Mouse (Mus musculus): ENCODE measurements at regions not wholly inside any gene's neighbourhood (a gene's known extent, or its start where the extent isn't known, plus 50 kb on each side); places are given as distances from the start of the nearest gene placed in this dataset.

DNA sequence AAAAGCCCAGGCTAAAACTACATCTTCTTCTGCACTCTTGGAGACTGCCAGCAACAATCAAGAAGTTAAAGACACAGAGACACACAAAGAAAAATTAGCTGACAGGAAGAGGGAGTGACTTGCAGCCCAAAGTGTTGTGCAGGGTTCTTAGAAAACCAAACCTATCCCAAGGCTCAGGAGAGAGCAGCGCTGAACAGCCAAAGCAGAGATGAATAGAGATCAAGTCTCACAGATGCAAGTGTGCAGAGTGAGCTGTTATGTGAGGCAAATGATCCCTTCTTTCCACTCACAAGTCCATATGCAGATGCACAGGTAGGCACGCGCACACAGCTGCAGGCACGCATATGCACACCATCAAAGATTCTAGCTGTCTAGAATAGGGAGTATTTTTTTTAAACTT lies 318.0 kb upstream of the Npvf start:
- no peak for DNase-seq (ENCODE audit: low spot score)
- Histone ChIP-seq H3K27ac (replicated peaks) (no peak overlapping the region), H3K4me1 (peaks cover 20% of the 10 kb centered on the region), H3K4me3 (no peak overlapping the region), H3K9me3 (replicated peaks) (no peaks in the 10 kb centered on the region), H3K36me3 (no peaks in the 10 kb centered on the region), H3K27me3 (ENCODE audit: low read depth, poor library complexity, severe bottlenecking) (no peaks in the 10 kb centered on the region)
- 90% methylated on average over 4 of the region's 4 CpGs for WGBS

DNA sequence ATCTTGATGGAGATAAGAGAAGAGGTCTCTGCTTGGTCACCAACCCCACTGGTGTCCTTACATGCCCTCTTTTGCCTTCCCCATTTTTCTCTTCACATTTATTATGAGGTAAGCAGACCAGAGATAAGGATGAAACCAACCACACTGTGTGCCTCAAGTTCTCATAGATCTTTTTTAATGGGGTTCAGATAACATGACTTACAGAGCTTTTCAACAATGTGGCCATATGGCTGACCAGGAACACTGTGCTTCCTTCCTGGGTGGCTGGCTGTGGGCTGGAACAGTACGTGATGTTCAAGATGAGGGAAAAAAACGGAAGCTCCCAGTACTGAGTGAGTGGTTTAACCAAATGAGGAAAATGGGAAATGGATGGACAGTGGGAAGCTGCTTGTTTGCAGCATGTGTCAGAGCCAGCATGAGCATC lies 319.0 kb upstream of the Npvf start:
- WGBS: 89% methylated on average over 2 of the region's 2 CpGs
- no peak for DNase-seq (ENCODE audit: low spot score)
- H3K4me1 ChIP-seq: peaks cover 26% of the 10 kb centered on the region
- no peak overlapping the region for H3K4me3 ChIP-seq
- H3K36me3 ChIP-seq: no peaks in the 10 kb centered on the region
- H3K9me3 ChIP-seq (replicated peaks): no peaks in the 10 kb centered on the region
- no peaks in the 10 kb centered on the region for H3K27me3 ChIP-seq (ENCODE audit: low read depth, poor library complexity, severe bottlenecking)
- H3K27ac ChIP-seq (replicated peaks): no peak overlapping the region

DNA sequence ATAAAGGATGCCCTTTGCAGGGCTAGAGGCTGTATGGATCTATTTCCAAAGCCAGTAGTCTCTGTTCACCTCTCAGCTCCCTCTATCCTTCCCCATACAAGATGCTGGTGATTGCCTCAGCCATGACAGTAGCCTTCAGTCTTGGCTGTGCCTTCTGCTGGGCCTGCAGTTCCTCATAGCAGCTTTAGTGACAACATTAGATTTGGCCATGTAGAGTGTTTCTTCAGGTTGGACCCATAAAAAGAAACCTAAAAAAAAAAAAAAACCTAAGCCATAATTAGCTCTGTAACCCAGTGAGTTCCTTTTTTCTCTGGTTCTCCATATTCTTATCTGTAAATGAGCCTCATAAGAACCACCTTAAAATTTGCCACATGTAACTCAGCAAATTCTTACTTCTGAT lies 319.6 kb upstream of the Npvf start:
- no peak for DNase-seq (ENCODE audit: low spot score)
- Histone ChIP-seq H3K4me3 (no peak overlapping the region), H3K27me3 (ENCODE audit: low read depth, poor library complexity, severe bottlenecking) (no peaks in the 10 kb centered on the region), H3K36me3 (no peaks in the 10 kb centered on the region), H3K27ac (replicated peaks) (no peak overlapping the region), H3K9me3 (replicated peaks) (no peaks in the 10 kb centered on the region), H3K4me1 (peaks cover 28% of the 10 kb centered on the region)

DNA sequence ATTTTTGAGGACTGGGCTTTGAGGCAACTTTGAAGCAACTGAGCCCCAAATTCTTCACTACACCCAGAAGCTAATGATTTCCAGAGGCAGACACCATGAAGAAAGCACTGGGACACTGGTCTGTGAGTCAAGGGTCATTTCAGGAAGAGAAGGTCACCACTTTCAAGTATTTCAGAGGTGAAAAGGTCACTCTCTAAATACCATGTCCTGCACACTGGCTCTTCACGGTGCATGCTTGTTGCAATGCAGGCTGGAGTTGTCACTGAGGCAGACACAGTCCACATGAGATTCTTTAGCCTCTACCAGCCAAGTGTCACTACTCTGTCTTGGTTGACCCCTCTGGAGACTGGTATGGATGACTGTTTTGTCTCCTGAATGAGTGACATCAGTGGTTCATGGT lies 320.7 kb upstream of the Npvf start:
- 15% methylated on average over 1 of the region's 1 CpGs for WGBS
- Histone ChIP-seq H3K9me3 (replicated peaks) (no peaks in the 10 kb centered on the region), H3K4me3 (no peak overlapping the region), H3K27ac (replicated peaks) (no peak overlapping the region; the same call in 1 of the 2 replicates), H3K36me3 (no peaks in the 10 kb centered on the region), H3K4me1 (peaks cover 28% of the 10 kb centered on the region), H3K27me3 (ENCODE audit: low read depth, poor library complexity, severe bottlenecking) (no peaks in the 10 kb centered on the region)
- DNase-seq (ENCODE audit: low spot score): no peak

DNA sequence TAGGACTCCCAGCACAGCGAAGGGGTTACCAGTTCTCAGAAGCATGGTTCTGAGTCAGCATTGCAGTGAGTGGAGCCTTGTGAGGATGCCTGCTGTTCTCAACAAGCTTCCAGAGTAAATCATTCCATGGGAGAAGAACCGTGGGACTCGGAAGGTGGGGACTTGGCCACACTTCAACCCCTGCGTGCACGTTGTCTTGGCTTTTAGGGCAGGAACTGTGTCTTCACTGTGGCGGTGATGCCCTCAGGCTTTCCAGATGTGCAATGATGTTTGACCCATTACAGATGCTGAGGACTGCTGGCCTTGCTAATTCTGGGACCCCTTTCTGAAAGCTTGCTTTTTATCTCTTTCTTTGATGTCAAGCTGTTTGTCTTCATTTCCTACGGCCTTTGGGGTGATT lies 322.7 kb upstream of the Npvf start:
- DNase-seq (ENCODE audit: low spot score): no peak
- no peaks in the 10 kb centered on the region for H3K9me3 ChIP-seq (replicated peaks)
- no peaks in the 10 kb centered on the region for H3K27me3 ChIP-seq (ENCODE audit: low read depth, poor library complexity, severe bottlenecking)
- H3K36me3 ChIP-seq: no peaks in the 10 kb centered on the region
- no peak overlapping the region for H3K4me3 ChIP-seq
- H3K4me1 ChIP-seq: peaks cover 44% of the 10 kb centered on the region
- H3K27ac ChIP-seq (replicated peaks): peak overlapping the region; percentile 33
- WGBS: 62% methylated on average over 7 of the region's 7 CpGs

DNA sequence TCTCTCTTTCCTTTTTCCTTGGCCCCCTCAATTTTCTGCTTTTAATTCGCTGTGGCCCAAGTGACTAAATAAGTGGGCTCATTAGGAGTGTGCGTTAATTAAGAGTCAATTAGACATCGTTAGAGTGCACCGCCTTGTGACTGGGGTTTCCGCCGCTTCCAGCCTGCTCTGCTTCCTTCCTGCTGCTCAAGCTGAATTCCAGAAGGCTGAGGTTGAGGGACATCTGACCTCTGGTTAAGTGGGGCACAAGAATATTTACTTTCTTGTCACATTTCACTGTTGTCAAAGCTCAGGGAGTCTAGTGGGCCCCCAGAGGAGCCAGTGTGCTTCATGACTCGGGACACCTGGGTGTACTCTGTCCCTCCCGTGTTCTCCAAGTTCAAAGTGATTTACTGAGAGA lies 323.1 kb upstream of the Npvf start:
- DNase-seq (ENCODE audit: low spot score): no peak
- H3K4me3 ChIP-seq: no peak overlapping the region
- H3K27me3 ChIP-seq (ENCODE audit: low read depth, poor library complexity, severe bottlenecking): no peaks in the 10 kb centered on the region
- 49% methylated on average over 8 of the region's 8 CpGs for WGBS
- peak overlapping the region; percentile 33 for H3K27ac ChIP-seq (replicated peaks)
- no peaks in the 10 kb centered on the region for H3K36me3 ChIP-seq
- H3K9me3 ChIP-seq (replicated peaks): no peaks in the 10 kb centered on the region
- peaks cover 48% of the 10 kb centered on the region for H3K4me1 ChIP-seq

DNA sequence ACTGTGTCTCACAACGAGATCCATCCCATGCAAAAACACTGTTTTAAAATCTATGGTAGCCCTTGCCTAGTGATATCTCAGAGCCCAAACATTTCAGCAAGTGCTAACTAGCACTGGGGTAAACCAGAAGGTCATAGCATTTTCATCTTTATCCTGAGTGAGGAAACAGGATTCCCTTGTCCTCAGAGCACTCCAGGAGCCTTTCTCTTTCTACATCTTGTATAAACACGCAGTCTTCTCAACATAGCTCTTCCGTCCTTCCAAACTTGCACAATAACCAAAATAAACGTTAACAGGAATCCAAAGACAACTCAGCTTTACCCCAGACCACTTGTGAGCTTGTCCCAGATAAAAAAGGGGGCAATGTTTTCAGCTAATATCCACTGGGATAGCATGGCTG lies 323.8 kb upstream of the Npvf start:
- H3K27me3 ChIP-seq (ENCODE audit: low read depth, poor library complexity, severe bottlenecking): no peaks in the 10 kb centered on the region
- H3K27ac ChIP-seq (replicated peaks): peak overlapping the region; percentile 71
- DNase-seq (ENCODE audit: low spot score): no peak
- H3K9me3 ChIP-seq (replicated peaks): no peaks in the 10 kb centered on the region
- 73% methylated on average over 4 of the region's 4 CpGs for WGBS
- no peaks in the 10 kb centered on the region for H3K36me3 ChIP-seq
- no peak overlapping the region for H3K4me3 ChIP-seq
- peaks cover 55% of the 10 kb centered on the region for H3K4me1 ChIP-seq

DNA sequence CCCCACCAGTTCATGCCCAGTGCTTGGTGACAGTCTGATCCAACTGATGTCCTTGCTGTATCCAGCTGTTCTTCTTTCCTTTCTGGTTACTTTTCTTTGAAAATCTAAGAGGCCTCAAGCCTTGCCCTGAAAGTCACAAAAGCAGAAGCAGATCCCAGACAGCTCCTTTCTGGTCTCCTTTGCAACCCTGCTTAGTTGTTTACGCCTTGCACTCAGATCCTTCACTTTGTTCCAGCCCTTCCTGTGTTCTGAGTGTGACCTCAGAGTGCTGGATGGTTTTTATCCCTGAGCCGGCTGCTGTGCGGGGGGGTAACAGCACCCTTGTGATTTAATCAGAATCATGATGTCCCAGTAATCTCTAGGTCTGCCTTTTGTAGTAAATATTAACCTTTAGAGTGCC lies 324.3 kb upstream of the Npvf start:
- Histone ChIP-seq H3K4me1 (peaks cover 60% of the 10 kb centered on the region), H3K27me3 (ENCODE audit: low read depth, poor library complexity, severe bottlenecking) (no peaks in the 10 kb centered on the region), H3K4me3 (no peak overlapping the region), H3K36me3 (no peaks in the 10 kb centered on the region), H3K9me3 (replicated peaks) (no peaks in the 10 kb centered on the region), H3K27ac (replicated peaks) (peak overlapping the region; percentile 71)
- 52% methylated on average over 3 of the region's 3 CpGs for WGBS
- no peak for DNase-seq (ENCODE audit: low spot score)

DNA sequence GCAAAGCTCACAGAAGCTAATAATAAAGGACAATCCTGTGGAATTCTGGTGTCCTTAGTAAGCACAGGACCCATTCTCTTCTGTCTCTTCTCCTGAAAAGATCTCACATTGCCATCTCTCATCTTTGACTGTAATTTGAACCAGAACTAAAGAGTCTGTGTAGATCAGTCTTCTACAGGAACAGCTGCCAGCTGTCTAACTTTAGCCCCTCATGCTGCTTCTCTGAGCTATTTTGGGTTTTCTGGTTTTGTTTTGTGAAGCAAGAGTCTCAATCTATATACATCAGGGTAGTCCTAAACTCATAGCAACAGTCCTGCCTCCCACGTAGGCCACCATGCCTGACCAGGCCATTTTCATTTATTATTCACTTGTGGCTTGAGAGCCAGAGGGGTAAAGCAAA lies 325.5 kb upstream of the Npvf start:
- 0 out of 2 replicates have a peak overlapping the region, but pooled peaks have one; percentile 0 for H3K27ac ChIP-seq (replicated peaks)
- no peaks in the 10 kb centered on the region for H3K9me3 ChIP-seq (replicated peaks)
- H3K4me3 ChIP-seq: no peak overlapping the region
- 71% methylated on average over 1 of the region's 1 CpGs for WGBS
- DNase-seq (ENCODE audit: low spot score): no peak
- H3K27me3 ChIP-seq (ENCODE audit: low read depth, poor library complexity, severe bottlenecking): no peaks in the 10 kb centered on the region
- H3K4me1 ChIP-seq: peaks cover 70% of the 10 kb centered on the region
- H3K36me3 ChIP-seq: no peaks in the 10 kb centered on the region

DNA sequence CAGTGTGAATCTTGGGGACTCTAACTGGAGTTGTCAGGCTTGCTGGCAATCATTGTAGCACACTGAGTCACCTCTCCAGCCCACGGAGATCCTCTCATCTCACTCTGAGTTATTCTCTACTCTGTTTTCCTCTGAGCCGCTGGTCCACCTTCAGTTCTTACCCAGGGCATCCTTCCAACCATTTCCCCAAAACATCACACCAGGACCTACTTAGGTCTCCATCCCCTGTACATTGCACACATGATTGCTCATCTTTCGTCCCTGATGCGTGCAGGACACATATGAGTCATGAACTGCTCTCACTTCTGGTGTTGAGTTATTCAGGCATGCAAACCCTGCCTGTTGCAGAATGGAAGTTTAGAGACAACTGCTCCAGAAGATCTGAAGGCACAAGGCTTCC lies 326.1 kb upstream of the Npvf start:
- Histone ChIP-seq H3K36me3 (no peaks in the 10 kb centered on the region), H3K27me3 (ENCODE audit: low read depth, poor library complexity, severe bottlenecking) (no peaks in the 10 kb centered on the region), H3K9me3 (replicated peaks) (no peaks in the 10 kb centered on the region), H3K4me3 (no peak overlapping the region), H3K27ac (replicated peaks) (peak overlapping the region; percentile 74), H3K4me1 (peaks cover 71% of the 10 kb centered on the region)
- DNase-seq (ENCODE audit: low spot score): no peak
- WGBS: 88% methylated on average over 4 of the region's 4 CpGs

DNA sequence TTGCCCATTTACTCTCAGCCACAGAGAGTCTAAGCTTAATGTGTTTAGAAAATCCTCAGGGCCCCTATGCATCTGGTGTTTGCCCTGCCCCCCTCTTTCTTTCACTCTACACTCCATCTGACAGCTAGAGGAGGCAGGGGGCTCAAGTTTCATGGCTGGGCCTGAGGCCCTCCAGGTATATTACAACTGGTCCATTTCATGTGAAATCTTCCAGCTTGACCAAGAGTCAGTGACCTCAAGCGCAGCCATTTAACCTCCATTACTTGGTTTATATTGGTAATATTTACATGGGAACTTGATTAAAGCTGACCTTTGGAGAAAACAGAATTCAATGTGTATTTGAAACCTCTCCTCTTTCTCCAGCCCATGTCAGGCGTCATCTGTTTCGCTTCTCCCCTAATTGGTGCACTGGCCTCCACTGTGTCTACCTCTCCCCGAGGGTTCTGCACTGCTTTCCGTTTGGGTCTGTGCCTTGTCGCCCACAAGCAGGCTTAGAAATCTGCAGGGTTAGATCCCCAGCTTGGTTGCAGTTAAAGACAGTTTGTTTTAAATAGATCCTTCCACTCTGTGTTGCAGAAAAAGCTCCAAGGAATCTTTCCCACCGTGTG lies 327.6 kb upstream of the Npvf start:
- H3K27me3 ChIP-seq (ENCODE audit: low read depth, poor library complexity, severe bottlenecking): no peaks in the 10 kb centered on the region
- H3K9me3 ChIP-seq (replicated peaks): no peaks in the 10 kb centered on the region
- peak overlapping the region; percentile 74 for H3K27ac ChIP-seq (replicated peaks)
- no peak for DNase-seq (ENCODE audit: low spot score)
- 61% methylated on average over 7 of the region's 7 CpGs for WGBS
- H3K4me1 ChIP-seq: peaks cover 75% of the 10 kb centered on the region
- H3K4me3 ChIP-seq: no peak overlapping the region
- no peaks in the 10 kb centered on the region for H3K36me3 ChIP-seq

DNA sequence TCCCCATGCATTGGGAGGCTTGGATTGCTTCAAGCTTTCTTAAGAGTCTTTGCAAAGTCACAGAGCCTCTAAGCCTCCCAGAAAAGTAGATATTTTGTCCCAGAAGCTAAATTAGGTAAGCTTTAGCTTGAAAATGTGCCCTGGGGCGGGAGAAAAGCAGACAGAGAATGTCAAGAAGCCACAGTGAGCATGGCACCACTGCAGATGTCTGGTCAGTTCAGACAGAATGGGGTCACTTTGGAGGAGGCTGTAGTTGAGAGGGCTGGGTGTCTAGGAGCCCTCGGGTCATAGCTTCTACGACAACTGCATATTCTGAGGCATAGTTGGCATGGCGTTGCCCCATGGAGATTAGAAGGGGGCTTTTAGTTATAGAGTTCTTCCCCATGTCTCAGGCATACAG lies 328.6 kb upstream of the Npvf start:
- H3K4me1 ChIP-seq: peaks cover 65% of the 10 kb centered on the region
- H3K27ac ChIP-seq (replicated peaks): peak overlapping the region; percentile 74
- H3K36me3 ChIP-seq: no peaks in the 10 kb centered on the region
- no peak for DNase-seq (ENCODE audit: low spot score)
- no peaks in the 10 kb centered on the region for H3K9me3 ChIP-seq (replicated peaks)
- no peak overlapping the region for H3K4me3 ChIP-seq
- WGBS: 77% methylated on average over 4 of the region's 4 CpGs
- H3K27me3 ChIP-seq (ENCODE audit: low read depth, poor library complexity, severe bottlenecking): no peaks in the 10 kb centered on the region

DNA sequence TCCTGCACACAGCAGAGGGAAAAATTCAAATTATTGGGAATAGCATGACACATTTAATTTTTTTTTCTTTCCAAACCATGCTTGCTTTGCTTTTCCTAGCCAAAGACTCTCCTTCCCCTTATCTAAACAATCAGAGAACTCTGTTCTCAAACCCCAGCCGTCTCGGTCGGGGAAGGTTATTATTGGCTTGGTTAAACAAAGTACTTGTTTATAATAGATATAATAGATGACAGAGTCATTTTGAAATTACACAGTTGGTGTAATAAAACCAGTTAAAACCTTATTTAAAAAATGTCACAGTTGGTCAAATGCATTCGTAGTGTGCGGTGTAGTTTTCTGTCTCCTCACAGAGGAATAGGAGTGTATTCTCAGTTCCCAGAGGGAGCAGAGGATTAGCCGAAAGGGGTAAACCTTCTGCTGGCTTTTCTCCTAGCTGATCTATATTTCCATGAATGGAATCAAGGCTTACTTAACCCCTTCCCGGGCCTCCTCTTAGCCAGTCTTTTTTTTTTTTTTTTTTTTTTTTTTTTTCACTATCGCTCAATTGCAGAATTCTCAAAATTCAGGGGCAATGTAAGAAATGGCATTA lies 329.4 kb upstream of the Npvf start:
- DNase-seq (ENCODE audit: low spot score): no peak
- no peaks in the 10 kb centered on the region for H3K9me3 ChIP-seq (replicated peaks)
- H3K4me3 ChIP-seq: no peak overlapping the region
- H3K27ac ChIP-seq (replicated peaks): peak overlapping the region; percentile 74
- no peaks in the 10 kb centered on the region for H3K36me3 ChIP-seq
- 48% methylated on average over 8 of the region's 8 CpGs for WGBS
- H3K4me1 ChIP-seq: peaks cover 57% of the 10 kb centered on the region
- H3K27me3 ChIP-seq (ENCODE audit: low read depth, poor library complexity, severe bottlenecking): no peaks in the 10 kb centered on the region

Data from midbrain, embryonic 10.5 days (tissue).